ENCODE assay signal across 8 mouse cellular contexts in genomic region chr7:27361283-27361946, GRCm38 (mm10). TPM values are rescaled to one million over a fixed set of nuclear protein-coding genes. Genes with fewer than 3 reads are reported as not detected.
DNase-seq lines count a peak whose midpoint lies in the region; ATAC-seq and TF ChIP-seq lines count a peak whose summit lies in the region.

No protein-coding gene starts in this region.

- H3K9ac ChIP-seq in lung, postnatal 0 days (replicated peaks; ENCODE audit: low read depth), result peak overlapping the region; percentile 27; the same call in 1 of the 2 replicates

- no peak for TF ChIP-seq CTCF in lung, postnatal 0 days (IDR thresholded peaks at IDR 0.05)

- TF ChIP-seq EP300 in lung, postnatal 0 days (IDR thresholded peaks at IDR 0.05), result no peak

- H3K27me3 ChIP-seq in hindbrain, embryonic 10.5 days (ENCODE audit: insufficient read depth, poor library complexity, severe bottlenecking), result peaks cover 82% of the 10 kb centered on the region
- peaks cover 28% of the 10 kb centered on the region for H3K27me3 ChIP-seq in lung, postnatal 0 days (replicated peaks; ENCODE audit: insufficient read depth, low read length)

- peak overlapping the region; percentile 86 for H3K27ac ChIP-seq in hindbrain, embryonic 10.5 days
- H3K27ac ChIP-seq in lung, postnatal 0 days (ENCODE audit: low read length), result no peak overlapping the region

- under 1% methylated on average over 52 of the region's 52 CpGs for WGBS in hindbrain, embryonic 10.5 days
- WGBS in lung, postnatal 0 days, result 1% methylated on average over 52 of the region's 52 CpGs

- peak overlapping the region; percentile 70 for H3K4me2 ChIP-seq in lung, postnatal 0 days (replicated peaks; ENCODE audit: low read depth, low read length)

- no peaks in the 10 kb centered on the region for H3K36me3 ChIP-seq in hindbrain, embryonic 10.5 days
- H3K36me3 ChIP-seq in lung, postnatal 0 days (ENCODE audit: insufficient read depth, low read length), result no peaks in the 10 kb centered on the region

- H3K9me3 ChIP-seq in hindbrain, embryonic 10.5 days, result 0 out of 2 replicates have a peak, but pooled peaks cover 4% of the 10 kb centered on the region
- H3K9me3 ChIP-seq in lung, postnatal 0 days (ENCODE audit: low read length), result no peaks in the 10 kb centered on the region

- H3K4me1 ChIP-seq in hindbrain, embryonic 10.5 days (replicated peaks), result peaks cover 34% of the 10 kb centered on the region
- peaks cover 6% of the 10 kb centered on the region; the same call in 1 of the 2 replicates for H3K4me1 ChIP-seq in lung, postnatal 0 days (ENCODE audit: insufficient read depth, low read depth, low read length)

- peak overlapping the region; percentile 66 for H3K4me3 ChIP-seq in hindbrain, embryonic 10.5 days
- H3K4me3 ChIP-seq in lung, postnatal 0 days (ENCODE audit: low read depth, low read length), result peak overlapping the region; percentile 34

- peak; percentile 99 for DNase-seq in MN1 (ENCODE audit: low spot score)
- peak; percentile 98 for DNase-seq in cerebellum, adult 9-10 months
- peak; percentile 100 for DNase-seq in hindbrain, embryonic 10.5 days (ENCODE audit: low spot score)
- DNase-seq in layer of hippocampus, adult 9-11 months, result peak; percentile 99
- DNase-seq in lung, postnatal 0 days (ENCODE audit: low spot score), result peak; percentile 99
- peak; percentile 98 for DNase-seq in ovary, postnatal 36 days (ENCODE audit: low spot score)
- DNase-seq in thymus, postnatal 25 days, result peak; percentile 95

- ATAC-seq in frontal cortex, adult (ENCODE audit: low TSS enrichment), result peak; percentile 72
- ATAC-seq in lung, postnatal 0 days, result peak; percentile 97

RNA-seq across cellular contexts. Expression of gene Gm20479, which starts 4.2 kb away (rescaled TPM):
- 0.50 TPM in 1 of 2 replicates, not detected in the other for polyA plus RNA-seq in hindbrain, embryonic 10.5 days (2016; fragmentation: Nextera tagmentation; extraction: Ambion mirVana)
- polyA plus RNA-seq in lung, postnatal 0 days (2015; fragmentation: Nextera tagmentation; extraction: Ambion mirVana), result not detected in 2 replicates

RNA-seq across cellular contexts. Expression of gene Shkbp1, which starts 5.6 kb away (rescaled TPM):
- 76.3 and 87.4 TPM in 2 replicates for polyA plus RNA-seq in hindbrain, embryonic 10.5 days (2016; fragmentation: Nextera tagmentation; extraction: Ambion mirVana)
- polyA plus RNA-seq in lung, postnatal 0 days (2015; fragmentation: Nextera tagmentation; extraction: Ambion mirVana), result 31.1 and 31.2 TPM in 2 replicates

RNA-seq across cellular contexts. Expression of gene Ltbp4, which starts 23.9 kb away (rescaled TPM):
- polyA plus RNA-seq in hindbrain, embryonic 10.5 days (2016; fragmentation: Nextera tagmentation; extraction: Ambion mirVana), result 5.8 and 7.5 TPM in 2 replicates
- 99.9 and 103 TPM in 2 replicates for polyA plus RNA-seq in lung, postnatal 0 days (2015; fragmentation: Nextera tagmentation; extraction: Ambion mirVana)

Comparison
In these comparisons a context has a peak if more than half of its experiments do, and no peak if none do; other contexts are left out.
1. RNA of gene Ltbp4, which starts 23.9 kb away (polyA plus RNA-seq): 99.9 to 103 TPM in lung, postnatal 0 days; 5.8 to 7.5 TPM in hindbrain, embryonic 10.5 days; every median in the first group is over 10 times any median in the second.
2. Peak in every context shown above with its lines, with median percentiles within 50 percentile points of each other: DNase-seq.